Mouse (Mus musculus) liver (tissue): ENCODE measurements at regions not wholly inside any gene's neighbourhood (a gene's known extent, or its start where the extent isn't known, plus 50 kb on each side); places are given as distances from the start of the nearest gene placed in this dataset.

ENCODE experiments used
- DNase-seq: peaks from one replicate; pipeline ENCODE4 v3.0.0-alpha.2; 2020; ENCODE audit warnings: mixed read lengths

- no peak for DNase-seq
Measured at GRCm38 (mm10) chr5:73938450-73938849, 129.8 kb downstream of the Usp46 start.

GRCm38 (mm10) chr5:73942950-73943349 is 125.3 kb downstream of the Usp46 start:
- no peak for DNase-seq

GRCm38 (mm10) chr5:73945671-73946070 is 122.6 kb downstream of the Usp46 start:
- no peak for DNase-seq

- DNase-seq = no peak
Measured at GRCm38 (mm10) chr5:73946164-73946563, 122.1 kb downstream of the Usp46 start.

GRCm38 (mm10) chr5:73948031-73948899 is 120.0 kb downstream of the Usp46 start:
- DNase-seq = no peak
